Comparison of ENCODE assay signal across 12 mouse cellular contexts in genomic region chr3:96222774-96223173, GRCm38 (mm10). TPM values are rescaled to one million over a fixed set of nuclear protein-coding genes. Genes with fewer than 3 reads are reported as not detected.
DNase-seq lines count a peak whose midpoint lies in the region; ATAC-seq lines count a peak whose summit lies in the region.
"Had no signal": no experiment of that assay in that cellular context is flagged by ENCODE, and none has a peak within 500 bp of the region (broad histone marks: within the 10 kb centered on the region; RNA-seq: fewer than 3 reads in every experiment).

No protein-coding gene starts in this region.

- H3K4me2 ChIP-seq in lung, embryonic 15.5 days = peak overlapping the region; percentile 89
- peak overlapping the region; percentile 80 for H3K4me2 ChIP-seq in limb, embryonic 12.5 days
- H3K4me2 ChIP-seq in neural tube, embryonic 14.5 days (ENCODE audit: low read depth, low read length) = peak overlapping the region; percentile 83; the same call in 1 of the 2 replicates

- H3K9ac ChIP-seq in lung, embryonic 15.5 days = no peak overlapping the region
- H3K9ac ChIP-seq in limb, embryonic 12.5 days (replicated peaks) = no peak overlapping the region
- H3K9ac ChIP-seq in neural tube, embryonic 14.5 days (replicated peaks; ENCODE audit: low read depth, low read length) = no peak overlapping the region

- peaks cover 82% of the 10 kb centered on the region for H3K4me1 ChIP-seq in erythroblast, embryonic 14.5 days (ENCODE audit: control insufficient read depth)
- peaks cover 37% of the 10 kb centered on the region for H3K4me1 ChIP-seq in lung, embryonic 15.5 days
- peaks cover 41% of the 10 kb centered on the region for H3K4me1 ChIP-seq in limb, embryonic 12.5 days (replicated peaks)
- H3K4me1 ChIP-seq in neural tube, embryonic 14.5 days (ENCODE audit: control insufficient read depth, insufficient read depth, low read length) = peaks cover 13% of the 10 kb centered on the region

- no peak overlapping the region for H3K27ac ChIP-seq in lung, embryonic 15.5 days
- H3K27ac ChIP-seq in limb, embryonic 12.5 days = no peak overlapping the region
- no peak overlapping the region for H3K27ac ChIP-seq in neural tube, embryonic 14.5 days (ENCODE audit: low read depth, low read length)

- H3K36me3 ChIP-seq in erythroblast, embryonic 14.5 days (ENCODE audit: control insufficient read depth) = peaks cover 41% of the 10 kb centered on the region
- H3K36me3 ChIP-seq in lung, embryonic 15.5 days = no peaks in the 10 kb centered on the region
- no peaks in the 10 kb centered on the region for H3K36me3 ChIP-seq in limb, embryonic 12.5 days
- no peaks in the 10 kb centered on the region for H3K36me3 ChIP-seq in neural tube, embryonic 14.5 days (ENCODE audit: control insufficient read depth, insufficient read depth, low read length)
- H3K36me3 ChIP-seq: heart, embryonic 10.5 days had no signal

- H3K9me3 ChIP-seq in erythroblast, embryonic 14.5 days (ENCODE audit: control insufficient read depth, low read length) = no peaks in the 10 kb centered on the region
- H3K9me3 ChIP-seq in lung, embryonic 15.5 days = no peaks in the 10 kb centered on the region
- H3K9me3 ChIP-seq in limb, embryonic 12.5 days = no peaks in the 10 kb centered on the region
- H3K9me3 ChIP-seq in neural tube, embryonic 14.5 days (ENCODE audit: control insufficient read depth, low read length) = no peaks in the 10 kb centered on the region
- H3K9me3 ChIP-seq: heart, embryonic 10.5 days had no signal

- ATAC-seq in erythroblast, adult 5-6 weeks (replicated peaks; ENCODE audit: low FRiP score, poor library complexity, severe bottlenecking) = no peak
- ATAC-seq in lung, embryonic 15.5 days (ENCODE audit: borderline replicate concordance, extremely low read depth, low FRiP score, low TSS enrichment) = no peak
- no peak for ATAC-seq in limb, embryonic 12.5 days (ENCODE audit: insufficient number of reproducible peaks, insufficient read depth, low FRiP score, low TSS enrichment, low read depth)
- no peak for ATAC-seq in neural tube, embryonic 14.5 days (ENCODE audit: low read depth)

- H3K4me3 ChIP-seq in erythroblast, embryonic 14.5 days (replicated peaks) = peak overlapping the region; percentile 81
- H3K4me3 ChIP-seq in lung, embryonic 15.5 days = no peak overlapping the region
- H3K4me3 ChIP-seq in limb, embryonic 12.5 days (replicated peaks) = no peak overlapping the region
- H3K4me3 ChIP-seq in neural tube, embryonic 14.5 days (ENCODE audit: low read depth, low read length) = no peak overlapping the region

- 91% methylated on average over 4 of the region's 4 CpGs for WGBS in lung, embryonic 15.5 days
- 92% methylated on average over 4 of the region's 4 CpGs for WGBS in limb, embryonic 12.5 days
- WGBS in neural tube, embryonic 14.5 days = 92% methylated on average over 4 of the region's 4 CpGs

- DNase-seq in lung, postnatal 14 days = no peak
- DNase-seq in left cerebral cortex, adult 9 months (ENCODE audit: low spot score in 2 of 2) = no peak
- no peak for DNase-seq in frontal cortex, postnatal 14 days (ENCODE audit: low spot score in 2 of 2)
- DNase-seq: cerebellum, postnatal 25 days; retina, postnatal 1 day; thymus, postnatal 4 days had no signal

- H3K27me3 ChIP-seq in erythroblast, embryonic 14.5 days (ENCODE audit: control insufficient read depth) = no peaks in the 10 kb centered on the region
- no peaks in the 10 kb centered on the region for H3K27me3 ChIP-seq in lung, embryonic 15.5 days
- H3K27me3 ChIP-seq in limb, embryonic 12.5 days = no peaks in the 10 kb centered on the region
- no peaks in the 10 kb centered on the region for H3K27me3 ChIP-seq in neural tube, embryonic 14.5 days (ENCODE audit: control insufficient read depth, insufficient read depth, low read length)

RNA-seq across cellular contexts. Expression of gene Hist2h2be, which starts 1.9 kb away (rescaled TPM):
- 0.13 and 0.14 TPM in 2 replicates for polyA plus RNA-seq in erythroblast, embryonic 14.5 days (2012)
- total RNA-seq in erythroblast, adult 5-6 weeks (2015; ENCODE audit: low replicate concordance) = 19.2 and 22.6 TPM in 2 replicates
- 19.5 and 32.7 TPM in 2 replicates for total RNA-seq in erythroblast, adult 5-6 weeks (2017; ENCODE audit: low replicate concordance)
- 7.2 and 7.4 TPM in 2 replicates for polyA plus RNA-seq in lung, embryonic 15.5 days (2015; fragmentation: Nextera tagmentation; extraction: Ambion mirVana)
- 9.9 and 10.4 TPM in 2 replicates for polyA plus RNA-seq in limb, embryonic 12.5 days (2016; fragmentation: Nextera tagmentation; extraction: Ambion mirVana)
- polyA plus RNA-seq in neural tube, embryonic 14.5 days (2014; fragmentation: Nextera tagmentation; extraction: Ambion mirVana) = 4.3 and 4.8 TPM in 2 replicates

RNA-seq across cellular contexts. Expression of gene Hist2h2ac, which starts 2.1 kb away (rescaled TPM):
- polyA plus RNA-seq in erythroblast, embryonic 14.5 days (2012) = 3.8 and 8.5 TPM in 2 replicates
- total RNA-seq in erythroblast, adult 5-6 weeks (2015; ENCODE audit: low replicate concordance) = 18.3 and 36.8 TPM in 2 replicates
- 1,217 and 1,495 TPM in 2 replicates for total RNA-seq in erythroblast, adult 5-6 weeks (2017; ENCODE audit: low replicate concordance)
- polyA plus RNA-seq in lung, embryonic 15.5 days (2015; fragmentation: Nextera tagmentation; extraction: Ambion mirVana) = 13.7 and 17.4 TPM in 2 replicates
- 13.1 and 17.7 TPM in 2 replicates for polyA plus RNA-seq in limb, embryonic 12.5 days (2016; fragmentation: Nextera tagmentation; extraction: Ambion mirVana)
- polyA plus RNA-seq in neural tube, embryonic 14.5 days (2014; fragmentation: Nextera tagmentation; extraction: Ambion mirVana) = 1.3 and 2.1 TPM in 2 replicates

RNA-seq across cellular contexts. Expression of gene Hist2h2ab, which starts 3.1 kb away (rescaled TPM):
- 0.39 TPM in 1 of 2 replicates, not detected in the other for polyA plus RNA-seq in erythroblast, embryonic 14.5 days (2012)
- 6.5 TPM in 1 of 2 replicates, not detected in the other for total RNA-seq in erythroblast, adult 5-6 weeks (2015; ENCODE audit: low replicate concordance)
- total RNA-seq in erythroblast, adult 5-6 weeks (2017; ENCODE audit: low replicate concordance) = 35.6 and 94.8 TPM in 2 replicates
- polyA plus RNA-seq in lung, embryonic 15.5 days (2015; fragmentation: Nextera tagmentation; extraction: Ambion mirVana) = 1.1 and 1.4 TPM in 2 replicates
- 1.7 and 2.0 TPM in 2 replicates for polyA plus RNA-seq in limb, embryonic 12.5 days (2016; fragmentation: Nextera tagmentation; extraction: Ambion mirVana)
- 0.71 and 0.72 TPM in 2 replicates for polyA plus RNA-seq in neural tube, embryonic 14.5 days (2014; fragmentation: Nextera tagmentation; extraction: Ambion mirVana)

RNA-seq across cellular contexts. Expression of gene Bola1, which starts 3.3 kb away (rescaled TPM):
- polyA plus RNA-seq in erythroblast, embryonic 14.5 days (2012) = 8.3 and 12.9 TPM in 2 replicates
- total RNA-seq in erythroblast, adult 5-6 weeks (2015; ENCODE audit: low replicate concordance) = 8.8 TPM in 1 of 2 replicates, not detected in the other
- total RNA-seq in erythroblast, adult 5-6 weeks (2017; ENCODE audit: low replicate concordance) = 3.2 and 5.9 TPM in 2 replicates
- 56.8 and 64.4 TPM in 2 replicates for polyA plus RNA-seq in lung, embryonic 15.5 days (2015; fragmentation: Nextera tagmentation; extraction: Ambion mirVana)
- 54.6 and 56.3 TPM in 2 replicates for polyA plus RNA-seq in limb, embryonic 12.5 days (2016; fragmentation: Nextera tagmentation; extraction: Ambion mirVana)
- 61.5 and 69.0 TPM in 2 replicates for polyA plus RNA-seq in neural tube, embryonic 14.5 days (2014; fragmentation: Nextera tagmentation; extraction: Ambion mirVana)

RNA-seq across cellular contexts. Expression of gene Hist2h3c2, which starts 16.2 kb away (rescaled TPM):
- 9.1 and 33.9 TPM in 2 replicates for polyA plus RNA-seq in erythroblast, embryonic 14.5 days (2012)
- total RNA-seq in erythroblast, adult 5-6 weeks (2015; ENCODE audit: low replicate concordance) = 139 and 198 TPM in 2 replicates
- total RNA-seq in erythroblast, adult 5-6 weeks (2017; ENCODE audit: low replicate concordance) = 86.0 and 97.2 TPM in 2 replicates
- polyA plus RNA-seq in lung, embryonic 15.5 days (2015; fragmentation: Nextera tagmentation; extraction: Ambion mirVana) = 9.8 and 13.7 TPM in 2 replicates
- polyA plus RNA-seq in limb, embryonic 12.5 days (2016; fragmentation: Nextera tagmentation; extraction: Ambion mirVana) = 9.0 and 11.9 TPM in 2 replicates
- 0.71 and 1.1 TPM in 2 replicates for polyA plus RNA-seq in neural tube, embryonic 14.5 days (2014; fragmentation: Nextera tagmentation; extraction: Ambion mirVana)
